Mouse (Mus musculus) B cell, adult 2 months (primary cell): ENCODE measurements around the gene Carns1.

ENCODE experiments used
- DNase-seq, 2 experiments: peaks; one replicate each; pipeline ENCODE4 v3.0.0; 2022

The Carns1 gene

DNA sequence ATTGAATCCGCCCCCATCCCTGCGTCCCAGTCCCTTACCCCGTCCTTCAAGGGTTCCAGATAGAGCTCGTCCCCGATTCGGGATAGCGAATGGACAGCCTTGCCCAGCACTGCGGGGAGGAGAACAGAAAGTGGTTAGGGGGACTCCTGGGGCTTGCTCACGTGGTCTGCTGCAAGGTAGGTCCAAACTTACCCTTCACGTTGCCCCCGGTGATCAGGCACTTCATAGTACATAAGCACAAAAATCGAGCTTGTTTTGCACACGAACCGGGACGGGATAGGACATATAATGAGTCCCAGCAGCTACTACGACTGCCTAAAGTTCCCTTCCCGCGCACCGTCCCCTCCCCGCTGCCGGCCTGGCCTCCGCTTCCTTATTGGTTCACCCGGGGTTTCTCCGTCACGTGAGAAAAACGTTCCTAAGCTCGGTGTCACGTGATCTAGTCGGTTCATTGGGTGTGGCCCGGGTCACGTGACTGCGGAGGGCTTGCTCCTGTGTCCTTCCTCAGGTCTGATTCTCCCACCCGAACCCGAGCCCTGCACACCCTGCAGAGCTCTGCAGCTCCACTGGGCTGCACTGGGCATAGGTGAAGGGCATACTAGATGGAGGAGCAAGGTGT is 26.1 kb upstream of the Carns1 start, which contains the start of gene Rad9a:
TSS of gene Rad9a (minus strand) at position 372 of the 619 bp plus-strand sequence.
- DNase-seq: peak; percentile 92 to 94

DNA sequence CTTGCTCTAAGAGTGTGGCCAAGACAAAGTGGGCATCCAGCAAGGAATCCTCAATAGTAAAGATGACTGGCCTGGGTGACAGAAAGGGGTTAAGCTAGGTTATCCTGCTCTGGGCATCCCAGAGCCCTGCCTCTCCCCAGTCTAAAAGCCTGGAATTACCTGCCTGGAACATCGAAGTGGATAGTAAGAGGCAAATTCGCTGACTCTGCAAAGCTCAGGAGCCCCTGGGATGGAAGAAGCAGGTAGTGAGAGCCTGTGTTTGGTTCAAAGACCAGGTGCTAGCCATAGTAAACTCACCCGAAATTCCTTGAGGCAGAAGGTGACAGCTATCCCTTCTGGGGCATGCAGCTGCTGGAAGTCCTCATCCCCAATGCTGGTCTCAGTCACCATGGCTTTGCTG is 21.9 kb upstream of the Carns1 start:
- no peak for DNase-seq

- no peak for DNase-seq
These were observed 21.3 kb upstream of the Carns1 start for GRCm38 (mm10) chr19:4196548-4196947.

- DNase-seq: no peak
These were observed 20.8 kb upstream of the Carns1 start for GRCm38 (mm10) chr19:4196048-4196447.

DNA sequence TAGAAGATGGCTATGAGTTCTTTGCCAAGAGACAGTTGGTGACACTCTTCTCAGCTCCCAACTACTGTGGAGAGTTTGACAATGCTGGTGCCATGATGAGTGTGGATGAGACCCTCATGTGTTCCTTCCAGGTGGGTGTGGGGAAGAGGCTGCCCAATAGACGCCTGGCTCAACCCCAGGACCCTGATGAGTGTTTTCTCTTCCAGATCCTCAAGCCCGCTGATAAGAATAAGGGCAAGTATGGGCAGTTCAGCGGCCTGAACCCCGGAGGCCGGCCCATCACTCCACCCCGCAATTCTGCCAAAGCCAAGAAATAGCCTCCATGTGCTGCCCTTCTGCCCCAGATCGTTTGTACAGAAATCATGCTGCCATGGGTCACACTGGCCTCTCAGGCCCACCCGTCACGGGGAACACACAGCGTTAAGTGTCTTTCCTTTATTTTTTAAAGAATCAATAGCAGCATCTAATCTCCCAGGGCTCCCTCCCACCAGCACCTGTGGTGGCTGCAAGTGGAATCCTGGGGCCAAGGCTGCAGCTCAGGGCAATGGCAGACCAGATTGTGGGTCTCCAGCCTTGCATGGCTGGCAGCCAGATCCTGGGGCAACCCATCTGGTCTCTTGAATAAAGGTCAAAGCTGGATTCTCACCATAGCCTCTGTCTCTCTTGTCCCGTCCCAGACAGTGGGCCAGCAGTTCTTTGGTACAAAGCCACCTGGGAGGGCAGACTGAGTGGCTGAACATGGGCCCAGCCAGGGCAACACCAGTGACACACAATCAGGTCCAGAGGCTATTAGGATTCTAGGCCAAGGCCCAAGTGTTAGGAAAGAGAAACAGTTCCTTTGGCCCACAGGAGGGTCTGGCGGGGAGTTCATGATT is 19.7 kb upstream of the Carns1 start:
- no peak for DNase-seq

DNA sequence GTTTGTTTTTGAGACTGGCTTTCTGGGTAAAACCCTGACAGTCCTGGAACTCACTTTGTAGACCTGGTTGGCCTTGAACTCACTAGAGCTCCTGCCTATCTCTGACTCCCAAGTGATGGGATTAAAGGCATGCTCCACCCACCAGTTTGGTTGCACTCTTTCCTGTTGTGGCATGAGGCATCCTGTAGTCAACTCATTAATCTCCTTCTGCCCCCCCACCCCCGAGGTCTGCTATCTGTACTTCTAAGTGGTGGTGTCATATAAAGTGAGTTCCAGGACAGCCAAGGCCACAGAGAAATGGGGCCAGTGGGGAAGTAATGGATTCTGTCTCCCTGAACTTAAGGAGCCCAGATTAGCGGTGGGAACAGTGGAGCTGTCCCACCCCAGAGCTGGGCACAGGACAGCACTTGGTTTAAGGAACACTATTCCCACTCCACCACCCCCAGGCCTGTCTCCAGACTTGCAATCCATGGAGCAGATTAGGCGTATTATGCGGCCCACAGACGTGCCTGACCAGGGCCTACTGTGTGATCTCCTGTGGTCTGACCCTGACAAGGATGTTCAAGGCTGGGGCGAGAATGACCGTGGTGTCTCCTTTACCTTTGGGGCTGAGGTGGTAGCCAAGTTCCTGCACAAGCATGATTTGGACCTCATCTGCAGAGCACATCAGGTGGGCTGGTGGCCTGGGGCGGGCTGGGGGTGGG is 18.9 kb upstream of the Carns1 start:
- no peak for DNase-seq

GRCm38 (mm10) chr19:4193129-4193528 is 17.9 kb upstream of the Carns1 start:
- DNase-seq: no peak

GRCm38 (mm10) chr19:4192251-4192985 is 17.1 kb upstream of the Carns1 start:
- no peak for DNase-seq

- peak; percentile 97 for DNase-seq
These were observed 16.4 kb upstream of the Carns1 start, which contains the start of gene Ppp1ca for GRCm38 (mm10) chr19:4191528-4192250. Gene Ppp1ca (plus strand): TSS chr19:4192065.

- peak; percentile 86 to 90 for DNase-seq
These were observed 15.6 kb upstream of the Carns1 start, which contains the start of gene Tbc1d10c for GRCm38 (mm10) chr19:4190831-4191334. Gene Tbc1d10c (minus strand): TSS chr19:4191284.

DNA sequence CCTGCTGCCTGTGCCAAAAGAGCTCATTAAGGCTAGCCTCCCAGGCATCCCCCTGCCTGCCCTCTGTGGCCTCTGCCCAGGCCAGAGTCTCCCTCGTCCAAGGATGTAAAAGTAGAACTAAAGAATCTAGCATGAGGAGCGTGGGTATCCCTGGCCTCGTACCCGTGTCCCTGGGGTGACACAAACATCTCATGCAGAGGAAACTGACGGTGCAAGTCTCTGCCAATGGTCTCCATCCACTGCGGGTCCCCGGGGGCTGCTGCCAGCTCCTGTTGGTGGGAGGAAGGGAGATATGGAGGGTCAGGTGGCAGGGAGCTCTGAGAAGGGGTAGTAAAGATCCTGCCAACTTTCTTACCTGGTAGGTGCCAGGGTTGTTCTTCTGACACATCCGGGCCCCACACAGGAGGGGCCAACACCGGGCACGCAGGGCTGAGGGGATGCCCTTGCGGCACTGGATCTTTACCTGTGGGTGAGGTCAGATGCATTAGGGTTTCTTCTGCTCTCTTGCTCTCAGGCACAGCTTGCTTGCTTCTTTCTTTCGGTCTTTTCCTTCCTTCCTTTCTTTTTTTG is 13.9 kb upstream of the Carns1 start:
- DNase-seq: peak in 1 of 2 experiments; percentile 41

DNA sequence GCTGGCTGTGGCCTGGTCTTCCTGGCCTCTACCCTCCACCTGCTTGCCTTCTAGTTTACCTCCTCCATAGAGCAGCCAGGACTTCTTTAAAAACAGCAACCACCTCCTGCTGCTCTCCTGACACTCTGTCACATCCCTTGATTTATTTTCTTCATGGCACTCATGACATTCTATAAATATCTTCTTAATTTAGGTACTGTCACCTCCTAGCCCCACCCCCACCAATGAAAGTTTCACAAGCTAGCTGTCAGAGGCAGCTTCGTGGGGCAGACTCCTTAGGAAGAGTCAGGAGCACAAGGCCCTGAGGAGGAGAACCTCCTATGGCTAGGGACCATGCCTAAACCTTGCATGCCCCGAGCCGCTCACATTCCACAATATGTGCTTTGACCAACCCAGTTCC is 12.0 kb upstream of the Carns1 start:
- no peak for DNase-seq

DNA sequence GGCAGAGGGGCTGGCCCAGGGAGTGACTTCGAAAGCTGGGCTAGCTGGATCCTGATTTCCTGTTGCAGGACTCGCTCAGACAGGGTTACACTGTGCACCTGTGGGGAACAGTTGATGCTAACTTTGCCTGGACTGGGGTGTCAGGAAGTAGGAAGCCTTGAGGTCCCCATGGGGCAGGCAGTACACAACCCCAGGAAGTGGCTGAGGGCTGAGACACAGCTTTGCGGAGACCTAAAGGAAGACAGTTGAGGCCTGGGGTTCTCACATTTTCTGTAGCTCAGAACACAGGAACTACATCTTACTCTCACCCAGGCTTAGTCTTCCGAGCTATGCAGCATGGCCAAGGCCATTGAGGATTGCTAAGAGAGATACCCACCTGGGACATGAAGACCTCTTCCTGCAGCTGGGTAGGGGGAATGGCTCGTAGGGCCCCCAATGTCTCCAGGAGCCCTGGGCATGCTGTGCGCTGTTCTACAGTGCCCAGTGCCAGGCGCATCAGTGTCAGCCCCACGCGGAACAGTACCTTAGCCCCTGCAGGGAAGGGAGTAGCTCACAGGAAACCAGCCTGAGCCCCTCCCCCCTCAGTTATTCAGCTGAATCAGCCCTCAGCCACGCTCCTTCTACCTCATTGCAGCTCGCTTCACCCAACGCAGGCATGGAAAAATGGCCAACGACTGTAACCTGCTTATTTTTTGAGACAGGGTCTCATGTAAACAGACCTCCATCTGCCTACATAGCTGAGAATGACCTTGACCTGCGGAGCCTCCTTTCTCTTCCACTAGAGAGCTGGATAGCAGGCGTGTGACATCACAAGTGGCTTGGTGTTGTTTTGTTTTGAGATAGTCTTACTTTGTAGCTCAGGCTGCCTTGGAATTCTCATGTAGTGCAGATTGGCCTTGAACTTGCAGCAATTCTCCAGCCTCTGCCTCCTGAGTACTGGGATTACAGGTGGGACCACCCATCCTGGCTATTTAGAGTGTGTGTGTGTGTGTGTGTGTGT is 10.0 kb upstream of the Carns1 start:
- DNase-seq: peak; percentile 80 to 82

GRCm38 (mm10) chr19:4183689-4184088 is 8.4 kb upstream of the Carns1 start:
- no peak for DNase-seq

- peak; percentile 87 to 89 for DNase-seq
These were observed 6.6 kb upstream of the Carns1 start for GRCm38 (mm10) chr19:4181892-4182291.

- no peak for DNase-seq
These were observed 5.1 kb upstream of the Carns1 start for GRCm38 (mm10) chr19:4180411-4180810.

GRCm38 (mm10) chr19:4172925-4173324 is 2.4 kb downstream of the Carns1 start:
- no peak for DNase-seq

DNA sequence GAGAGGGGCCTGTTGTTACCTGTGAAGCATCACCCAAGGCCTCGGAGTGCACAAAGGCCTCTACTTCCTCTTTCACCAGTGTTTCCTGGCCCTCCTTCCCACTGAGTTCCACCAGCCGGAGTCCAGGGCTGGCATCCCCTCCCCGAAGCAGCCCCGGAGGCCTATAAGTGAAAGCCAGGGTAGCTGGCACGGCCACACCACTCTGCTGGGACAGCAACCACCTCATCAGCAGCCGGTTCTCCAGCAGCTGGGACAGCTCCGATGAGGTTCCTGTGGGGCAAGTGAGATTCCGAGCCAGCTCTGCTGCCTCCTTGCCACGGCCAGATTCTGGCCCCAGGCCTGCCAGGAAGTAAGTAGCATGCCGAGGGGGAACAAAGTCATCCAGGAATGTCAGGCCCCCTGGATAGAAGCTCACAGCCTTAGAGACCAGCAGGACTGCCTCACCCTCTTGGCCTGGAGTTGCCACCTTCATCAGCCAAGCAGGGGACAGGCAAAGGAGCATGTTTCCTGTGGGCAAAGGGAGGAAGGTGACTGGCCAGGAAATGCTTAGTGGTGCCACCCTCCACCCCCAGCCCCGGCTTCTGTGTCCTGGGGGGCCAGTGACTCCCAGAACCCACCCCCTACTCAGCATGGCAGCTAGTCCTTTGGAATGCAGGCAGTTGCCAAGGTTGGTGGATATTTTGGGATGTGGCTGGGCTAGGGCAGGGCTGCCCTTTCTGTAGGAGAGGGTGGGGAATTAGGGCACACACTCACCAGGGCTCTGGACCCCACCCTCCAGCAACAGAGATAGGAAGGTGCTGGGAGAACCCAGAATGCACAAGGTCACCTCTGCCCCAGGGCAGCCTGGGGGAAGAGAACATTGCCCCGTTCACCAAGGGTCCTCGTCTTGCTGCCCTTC is 3.6 kb downstream of the Carns1 start:
- DNase-seq: peak; percentile 56 to 62
